Mouse (Mus musculus) kidney, adult 2 months (tissue): Measurements from ENCODE around the gene Plcb3.

Experiments used
- CTCF ChIP-seq: fragments of 200-500 bp; conservative IDR thresholded peaks from 2 replicates; pipeline ENCODE4 v1.5.1; 2011; ENCODE audit warnings: low read depth, mild to moderate bottlenecking, control low read depth, low read length, moderate library complexity, mixed read lengths; ENCODE audit not compliant: insufficient read depth, insufficient read length
- POLR2A ChIP-seq: fragments of 200-500 bp; IDR thresholded peaks from one replicate; pipeline ENCODE4 v1.6.1; 2011; ENCODE audit warnings: low read depth, low read length, control low read depth

GRCm38 (mm10) chr19:6942249-6942691 lies 34.0 kb downstream of the Plcb3 start, which contains the start of gene Gpr137:
- TF ChIP-seq CTCF (no peak), POLR2A (peak; percentile 50)
